Mouse (Mus musculus) gastrocnemius, postnatal 36 days (tissue): ENCODE data around the gene Mnd1. TPM values are rescaled to one million over a fixed set of nuclear protein-coding genes. Genes with fewer than 3 reads are reported as not detected.

Experiments used
- DNase-seq, 2 experiments: peaks; one replicate each; pipeline ENCODE4 v3.0.0; 2022
- intact Hi-C: fragments of 180-260 bp; cut with DNase I; formaldehyde crosslinking; loops from one replicate; pipeline ENCODE4 v1.15.1; 2025
- total RNA-seq, 2 experiments: library from RNA; stranded (reverse); gene quantifications; 2 replicates each; pipeline ENCODE4 v1.2.3; 2021

The Mnd1 gene
- total RNA-seq, 2 experiments from 2014 or later, result 1.6 to 2.3 TPM

DNA sequence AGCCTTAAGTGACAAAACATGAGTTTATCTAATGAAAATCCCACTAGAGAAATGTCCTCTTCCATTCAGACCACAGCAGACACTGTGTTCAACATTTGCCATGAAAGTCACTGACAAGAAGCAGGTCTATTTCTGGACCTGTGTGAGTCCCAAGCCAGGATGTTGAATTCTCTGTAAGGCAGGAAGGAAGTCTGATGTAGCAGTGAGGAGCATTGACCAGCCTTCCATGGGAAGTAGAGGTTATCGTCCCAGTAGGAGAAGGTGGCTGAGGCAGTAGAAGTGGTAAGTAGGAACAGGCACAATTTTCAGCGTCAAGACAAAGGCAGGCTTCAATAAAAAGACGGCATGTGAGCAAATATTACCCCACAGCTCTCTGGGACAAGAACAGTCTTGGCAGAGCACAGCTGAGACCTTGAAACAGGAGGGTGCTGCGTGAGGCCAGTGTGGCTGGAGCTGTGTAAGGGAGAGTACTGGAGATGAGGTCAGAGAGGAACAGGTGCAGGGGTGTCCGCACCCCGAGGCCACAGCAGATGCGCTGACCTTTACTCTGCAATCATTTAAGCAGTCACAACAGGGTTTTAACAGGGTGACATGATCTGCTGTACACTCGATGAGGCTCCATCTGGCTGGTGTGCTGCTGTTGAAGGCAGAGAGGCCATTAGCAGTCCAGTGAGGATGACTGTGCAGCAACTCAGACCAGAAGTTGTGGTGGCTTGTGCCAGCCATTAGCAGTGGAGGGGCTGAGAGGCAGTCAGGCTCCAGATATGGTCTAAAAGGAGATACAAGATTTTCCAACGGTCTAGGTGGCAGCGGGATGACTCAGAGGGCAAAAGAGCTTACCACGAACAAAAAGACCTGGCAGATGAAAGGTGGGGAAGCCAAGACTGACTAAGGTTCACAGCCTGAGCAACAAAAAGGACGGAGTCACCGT, 93.8 kb downstream of the Mnd1 start:
- intact Hi-C loops, result loop anchor here (2.0 kb wide), 1 partner anchor 21 kb away; the partner anchor contains the start of gene Tmem131l
- DNase-seq, result peak; percentile 19 to 25

DNA sequence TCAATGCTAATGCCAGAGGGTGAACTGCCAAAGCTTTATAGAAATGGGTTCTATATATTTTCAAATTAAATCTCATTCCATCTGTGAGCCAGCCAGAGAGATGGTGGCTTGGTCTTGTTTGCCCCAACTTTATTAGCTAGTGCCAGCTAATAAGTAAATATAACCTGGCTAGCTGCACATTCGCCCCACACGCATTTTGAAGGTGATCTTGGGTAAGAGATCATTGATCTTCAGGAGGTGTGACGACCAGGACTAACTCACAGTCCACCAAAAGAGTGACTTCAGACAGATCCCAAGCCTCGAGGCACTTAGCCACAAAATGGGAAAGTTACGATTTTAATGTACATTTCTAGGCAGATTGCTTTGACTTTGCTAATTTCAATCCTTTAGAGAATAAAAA, 94.6 kb downstream of the Mnd1 start:
- no peak for DNase-seq
- intact Hi-C loops, result loop anchor here (2.0 kb wide), 1 partner anchor 20 kb away; the partner anchor contains the start of gene Tmem131l

DNA sequence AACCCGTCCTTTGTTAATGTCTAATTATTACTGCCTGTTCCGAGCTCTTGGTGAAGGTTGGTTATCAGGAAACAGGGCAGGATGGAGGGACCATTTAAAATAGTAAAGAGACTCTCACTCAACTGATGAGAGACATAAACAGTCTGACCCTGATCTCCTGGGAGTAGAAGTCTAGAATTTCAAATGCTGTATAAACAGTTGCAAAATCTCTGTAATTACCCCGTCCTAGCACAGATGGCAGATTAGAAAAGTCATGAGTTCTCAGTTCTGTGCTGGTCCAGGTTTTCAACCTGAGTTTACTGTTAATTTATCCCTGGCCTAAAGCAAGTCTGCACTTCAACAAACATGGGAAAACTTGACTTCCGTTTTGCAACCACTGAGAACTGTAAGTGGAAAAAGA, 95.5 kb downstream of the Mnd1 start:
- intact Hi-C loops, result loop anchor here (2.0 kb wide), 1 partner anchor 19 kb away; the partner anchor contains the start of gene Tmem131l
- no peak for DNase-seq

DNA sequence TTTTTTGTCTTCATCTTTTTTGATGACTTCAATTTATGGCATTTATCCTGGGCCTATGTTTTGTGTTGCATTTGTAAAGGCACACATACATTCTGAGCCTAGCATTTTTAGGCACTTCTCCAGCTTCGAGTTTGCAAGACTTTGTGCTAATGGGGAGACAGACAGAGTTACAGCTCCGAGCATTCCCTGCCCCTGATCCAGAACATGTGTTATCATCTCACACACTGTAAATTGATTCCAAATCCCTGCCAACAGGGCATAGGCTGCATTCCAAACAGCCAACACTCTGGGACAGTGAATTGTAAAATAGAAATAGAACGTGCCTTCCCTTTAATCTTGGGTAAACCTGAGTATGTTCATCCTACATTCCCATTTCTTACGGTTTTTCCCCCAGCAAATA, 95.9 kb downstream of the Mnd1 start:
- DNase-seq, result no peak
- intact Hi-C loops, result loop anchor here (2.0 kb wide), 1 partner anchor 19 kb away; the partner anchor contains the start of gene Tmem131l

DNA sequence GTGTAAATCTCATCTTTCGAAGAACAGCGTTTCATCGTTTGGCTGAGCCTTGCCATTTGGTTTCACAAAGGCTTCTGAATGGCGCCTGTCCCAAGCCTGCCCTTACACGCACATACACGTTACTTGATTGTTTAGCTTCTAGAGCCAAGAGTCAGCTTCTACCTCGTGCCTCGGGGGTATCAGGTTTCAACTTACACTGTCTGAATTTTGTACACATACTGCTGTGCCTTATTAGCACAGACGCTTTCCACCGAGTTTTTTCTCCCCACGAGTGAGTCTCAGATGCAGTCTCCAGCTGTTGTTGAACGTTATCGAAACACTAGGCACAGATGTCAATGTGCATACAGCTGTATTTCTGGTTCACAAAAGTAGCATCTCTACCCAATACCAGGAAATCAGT, 96.3 kb downstream of the Mnd1 start:
- intact Hi-C loops, result no loop called here
- DNase-seq, result no peak

DNA sequence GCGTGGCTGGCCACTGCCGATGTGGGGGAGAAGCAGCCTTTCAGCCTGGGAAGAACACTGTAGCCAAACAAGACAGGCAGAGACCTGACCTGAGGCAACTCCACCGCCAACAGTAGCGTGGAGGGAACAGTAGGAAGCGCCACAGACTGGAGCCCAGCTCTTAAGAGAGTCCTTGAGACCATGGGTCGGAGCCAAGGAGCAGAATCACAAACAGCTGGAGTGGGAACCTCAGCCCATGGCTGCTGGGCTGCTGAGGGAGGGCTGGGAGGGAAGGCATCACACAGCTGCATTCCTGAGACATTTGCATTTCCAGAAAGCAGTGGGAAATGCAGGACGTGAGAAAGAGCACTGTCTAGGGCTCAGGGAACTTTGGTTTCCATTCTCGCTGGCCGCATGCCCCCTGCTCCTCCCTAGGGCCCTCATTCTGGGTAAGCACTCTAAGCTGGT, 106.8 kb downstream of the Mnd1 start:
- intact Hi-C loops, result no loop called here
- DNase-seq, result peak; percentile 46 to 60

DNA sequence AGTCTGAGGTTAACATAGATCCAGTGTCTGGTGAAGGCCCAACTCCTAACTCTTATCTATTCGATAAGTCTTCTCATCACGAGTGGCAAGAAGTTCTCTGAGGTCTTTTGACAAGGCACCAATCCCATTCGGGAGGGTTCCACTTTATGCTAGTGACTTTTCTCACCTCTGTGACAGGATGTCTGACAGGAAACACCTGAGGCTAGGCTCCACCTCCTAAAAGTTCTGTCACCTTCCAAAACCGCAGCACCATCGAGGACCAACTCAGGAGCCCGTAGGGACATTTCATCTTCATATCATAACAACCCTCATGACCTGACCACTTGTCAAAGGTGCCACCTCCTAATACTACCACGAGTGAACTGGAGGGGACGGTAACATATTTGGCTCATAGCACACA, 109.4 kb downstream of the Mnd1 start:
- intact Hi-C loops, result no loop called here
- DNase-seq, result no peak

DNA sequence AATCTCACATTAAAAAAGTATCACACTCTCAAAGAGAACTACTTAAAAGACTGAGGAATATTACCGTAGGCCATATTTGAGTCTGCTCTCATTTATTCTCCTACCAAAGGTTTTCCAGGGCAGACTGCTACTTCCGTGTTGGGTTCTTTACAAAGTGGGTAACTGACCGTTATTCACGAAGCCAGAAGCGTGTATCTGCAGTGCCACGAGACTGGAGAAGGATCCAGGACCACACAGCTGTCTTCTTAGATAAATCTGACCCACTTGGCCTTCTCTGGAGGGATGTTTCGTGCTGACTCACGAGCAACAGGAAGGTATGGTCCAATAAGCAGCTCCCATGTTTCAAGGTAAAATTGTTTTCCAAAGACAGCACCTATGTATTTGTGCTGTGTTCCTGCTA, 113.8 kb downstream of the Mnd1 start:
- intact Hi-C loops, result loop anchor here (2.0 kb wide), 1 partner anchor 19 kb away; no protein-coding TSS in a partner anchor
- DNase-seq, result no peak

DNA sequence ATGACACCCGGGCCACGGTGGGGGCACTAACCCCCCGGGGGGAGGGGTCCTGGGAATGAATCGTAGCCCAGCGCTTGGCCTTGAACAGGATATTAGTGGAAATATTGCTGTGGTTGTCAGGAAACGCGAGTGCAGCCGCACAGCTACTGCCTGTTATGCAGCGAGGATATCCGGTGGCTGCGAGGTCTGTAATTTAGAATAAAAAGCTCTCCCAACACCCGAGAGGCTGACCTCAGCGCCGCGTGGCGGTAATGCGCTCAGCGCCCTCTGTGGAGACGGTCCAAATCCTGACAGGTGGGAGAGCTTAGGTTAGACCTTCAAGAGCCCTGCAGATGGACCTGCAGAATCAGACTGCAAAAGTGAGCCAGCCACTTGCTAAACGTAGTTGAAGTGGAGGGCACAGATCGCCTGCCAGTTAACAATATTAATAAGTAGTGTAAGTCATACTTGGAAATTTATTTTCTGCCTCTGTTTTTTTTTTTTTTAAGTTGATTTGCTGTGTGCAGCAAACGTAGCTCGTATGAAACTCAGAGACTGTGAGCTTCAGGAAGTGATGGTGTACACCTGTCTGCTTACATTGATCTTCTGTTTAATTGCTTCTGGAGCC, 115.0 kb downstream of the Mnd1 start:
- intact Hi-C loops, result loop anchor here (2.0 kb wide), 1 partner anchor 20 kb away; no protein-coding TSS in a partner anchor
- peak in 1 of 2 experiments; percentile 40 for DNase-seq

DNA sequence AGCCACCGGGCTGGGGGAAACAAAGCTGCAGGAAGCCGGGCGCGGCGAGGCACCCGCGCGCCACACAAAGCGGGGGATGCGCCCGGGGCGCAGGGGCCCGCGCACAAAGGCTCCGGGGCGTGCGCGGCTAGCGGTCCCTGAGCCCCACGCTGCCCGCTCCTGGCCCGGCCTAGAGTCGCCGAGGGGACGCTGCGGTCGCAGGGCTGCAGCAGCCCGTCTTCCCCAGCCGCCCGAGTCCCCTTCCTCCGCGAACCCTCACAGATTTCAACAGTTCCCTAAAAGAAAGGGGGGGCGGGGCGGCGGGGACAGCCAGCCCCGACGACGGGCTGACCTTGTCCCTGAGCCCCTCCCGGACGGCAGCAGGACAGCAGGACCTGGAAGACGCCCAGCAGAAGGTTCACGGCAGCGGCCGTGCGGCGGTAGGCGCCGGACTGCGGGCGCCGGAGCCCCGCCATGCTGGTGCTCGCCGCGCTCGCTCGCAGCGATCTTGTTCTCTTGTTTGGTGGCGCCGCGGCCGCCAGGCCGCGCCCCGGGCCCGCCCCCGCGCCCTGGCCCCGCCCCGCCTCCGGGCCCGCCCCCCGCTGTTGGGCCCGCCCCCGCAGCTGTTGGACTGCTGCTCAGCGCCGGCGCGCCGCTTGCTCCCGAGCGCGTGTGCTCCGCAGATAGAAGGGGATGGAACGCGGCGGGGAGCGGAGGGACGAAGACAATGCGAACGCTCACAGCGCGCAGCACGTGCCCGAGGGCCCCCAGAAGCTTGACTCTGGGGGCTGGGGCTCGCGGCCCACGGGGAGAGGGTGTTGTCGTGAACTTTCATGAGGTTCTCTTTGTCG, 115.7 kb downstream of the Mnd1 start, which contains the start of gene Tmem131l:
TSS of gene Tmem131l (minus strand) at position 530 of the 830 bp plus-strand sequence.
- DNase-seq, result peak; percentile 65 to 71
- intact Hi-C loops, result loop anchor here (2.0 to 5.0 kb wide), 3 partner anchors 21 to 93 kb away; no protein-coding TSS in a partner anchor

DNA sequence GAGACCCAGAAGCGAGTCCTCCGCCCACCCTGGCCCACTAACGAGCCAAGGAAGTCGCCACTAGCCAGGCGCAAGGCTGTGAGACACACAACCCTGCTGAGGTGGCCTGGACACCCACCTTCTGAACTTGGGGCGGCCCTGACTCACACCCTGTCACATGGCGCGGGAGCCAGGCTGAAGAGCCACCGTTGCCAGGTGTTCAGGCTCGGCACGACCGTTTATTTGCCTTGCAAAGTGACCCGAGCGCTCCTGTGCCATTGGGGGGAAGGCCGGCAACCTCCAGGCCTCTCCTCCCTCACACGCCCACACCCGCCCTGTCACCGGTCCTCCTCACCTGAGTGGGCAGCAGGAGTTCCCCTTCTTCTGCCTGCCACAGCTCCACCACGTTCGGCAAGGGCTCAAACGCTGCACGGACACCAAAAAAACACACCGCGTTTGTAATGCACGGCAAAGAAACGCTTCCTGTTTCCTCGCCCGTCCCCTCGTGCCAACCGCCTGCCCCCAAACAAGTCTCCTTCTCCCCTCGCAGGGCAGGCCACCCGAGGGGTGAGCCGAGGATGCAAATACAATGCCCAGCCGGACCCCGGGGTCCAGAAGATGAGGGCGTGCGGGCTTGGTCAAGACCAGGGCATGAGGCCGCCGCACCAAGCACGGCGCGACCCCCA, 116.5 kb downstream of the Mnd1 start:
- intact Hi-C loops, result loop anchor here (5.0 kb wide), 2 partner anchors 83 to 92 kb away; no protein-coding TSS in a partner anchor
- peak in 1 of 2 experiments; percentile 25 for DNase-seq

DNA sequence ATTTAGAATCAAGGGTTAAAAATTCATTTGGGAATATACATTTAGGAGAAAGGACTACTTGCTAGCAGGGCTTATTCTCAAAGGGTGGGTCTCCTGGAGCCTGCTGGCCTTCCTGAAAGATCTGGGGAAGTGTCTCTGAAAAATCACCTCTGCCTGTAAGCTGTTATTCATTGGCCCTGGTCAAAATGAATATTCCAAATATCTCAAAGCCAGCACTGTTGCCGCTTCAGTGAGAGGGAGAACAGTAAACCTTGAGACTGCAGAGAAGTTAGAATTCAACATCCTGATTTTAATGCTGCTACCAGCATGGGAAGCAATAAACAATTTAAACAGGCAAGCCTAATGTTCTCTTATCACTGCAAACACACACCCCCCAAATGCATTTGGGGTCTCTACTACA, 117.5 kb downstream of the Mnd1 start:
- no peak for DNase-seq
- intact Hi-C loops, result loop anchor here (5.0 kb wide), 2 partner anchors 84 to 91 kb away; no protein-coding TSS in a partner anchor

Other genes starting within 250 kb of the Mnd1 start
- 10 to 100 TPM; 13.0 to 18.4 TPM for gene Tmem131l, start 115.6 kb downstream of the Mnd1 start, total RNA-seq
- gene Gm6525, start 18.3 kb upstream of the Mnd1 start, total RNA-seq, result not detected
- gene Trim2, start 151.1 kb upstream of the Mnd1 start, total RNA-seq, result 1 to 10 TPM; 2.7 to 3.3 TPM